Mouse (Mus musculus) kidney, embryonic 14.5 days (tissue): ENCODE results near the gene Cfap74. TPM values are rescaled to one million over a fixed set of nuclear protein-coding genes. Genes with fewer than 3 reads are reported as not detected.
A peak's percentile ranks its signal among the peaks of the same experiment; 100 is the strongest.

Experiments used
- ATAC-seq: fragments of 200-750 bp; cut with Nextera tagmentation; 2 replicates; pipeline ENCODE4 v1.8.0; 2017; ENCODE audit warnings: moderate number of reproducible peaks, mild to moderate bottlenecking, moderate TSS enrichment, moderate library complexity; ENCODE audit not compliant: low FRiP score, low TSS enrichment
- H3K27ac ChIP-seq: fragments of 300-500 bp; sonication (generic); 2 replicates; pipeline ENCODE4 v1.5.1; 2014; ENCODE audit warnings: low read depth, mild to moderate bottlenecking, low read length, moderate library complexity, mixed read lengths
- H3K27me3 ChIP-seq: fragments of 300-500 bp; sonication (generic); 2 replicates; pipeline ENCODE4 v1.6.1; 2014; ENCODE audit warnings: mild to moderate bottlenecking, low read length; ENCODE audit not compliant: control insufficient read depth, insufficient read depth
- H3K36me3 ChIP-seq: fragments of 300-500 bp; sonication (generic); 2 replicates; pipeline ENCODE4 v1.6.1; 2014; ENCODE audit warnings: low read length, mixed read lengths; ENCODE audit not compliant: control insufficient read depth, insufficient read depth
- H3K4me1 ChIP-seq: fragments of 300-500 bp; sonication (generic); 2 replicates; pipeline ENCODE4 v1.6.1; 2014; ENCODE audit warnings: low read length, mixed read lengths; ENCODE audit not compliant: control insufficient read depth, insufficient read depth
- H3K4me2 ChIP-seq: fragments of 300-500 bp; sonication (generic); replicated peaks from 2 replicates; pipeline ENCODE4 v1.6.1; 2014; ENCODE audit warnings: low read depth, mild to moderate bottlenecking, low read length
- H3K4me3 ChIP-seq: fragments of 300-500 bp; sonication (generic); 2 replicates; pipeline ENCODE4 v1.5.1; 2014; ENCODE audit warnings: mild to moderate bottlenecking, low read length
- H3K9ac ChIP-seq: fragments of 300-500 bp; sonication (generic); 2 replicates; pipeline ENCODE4 v1.6.1; 2014; ENCODE audit warnings: low read depth, mild to moderate bottlenecking, low read length, moderate library complexity
- H3K9me3 ChIP-seq: fragments of 300-500 bp; sonication (generic); 2 replicates; pipeline ENCODE4 v1.6.1; 2016; ENCODE audit warnings: low read length; ENCODE audit not compliant: control insufficient read depth
- WGBS: fragments of 180-500 bp; shearing (Covaris S2); extraction: QIAGEN DNeasy Blood & Tissue Kit; methylation state at CpG from one replicate; pipeline ENCODE4 v1.1.7; 2014; 5-methylcytosine and 5-hydroxymethylcytosine counted together
- polyA plus RNA-seq: library from polyadenylated mRNA; unstranded; fragments of >200 nt; fragmentation: Nextera tagmentation; extraction: Ambion mirVana; gene quantifications from 2 replicates; pipeline ENCODE4 v1.2.1, GENCODE M21; 2014

Cfap74 gene
- polyA plus RNA-seq, 1 experiment from 2014 or later, result 2.3 TPM

- WGBS, result under 1% methylated on average over 26 of the region's 57 CpGs
- Histone ChIP-seq H3K4me2 (peak within 1 kb of the TSS; percentile 63), H3K27ac (no peak within 1 kb of the TSS), H3K36me3 (no peaks in the 10 kb centered on the region), H3K27me3 (peaks cover 16% of the 10 kb centered on the region), H3K4me3 (peak within 1 kb of the TSS; percentile 30), H3K4me1 (no peaks in the 10 kb centered on the region), H3K9me3 (no peaks in the 10 kb centered on the region), H3K9ac (no peak within 1 kb of the TSS)
- ATAC-seq, result peak; percentile 69
Observed at GRCm38 (mm10) chr4:155397511-155398221, 11.3 kb upstream of the Cfap74 start, which contains the start of gene Gabrd. Gabrd (minus strand) TSS chr4:155398112.

DNA sequence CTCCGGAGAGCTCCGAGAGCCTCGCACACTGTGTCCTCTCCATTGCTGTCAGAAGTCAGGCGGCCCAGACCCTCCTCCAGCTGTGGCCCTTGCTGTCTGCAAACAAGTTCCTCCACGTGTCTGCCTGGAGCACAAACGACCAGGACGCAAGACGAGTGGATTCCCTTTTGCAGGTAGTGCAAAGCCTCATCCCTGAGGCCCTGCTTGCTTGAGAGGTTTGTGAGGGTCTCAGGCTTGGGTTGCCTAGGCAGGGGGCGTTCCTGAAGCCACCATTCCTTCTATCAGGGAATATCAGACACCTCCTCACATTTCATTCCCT, 10.8 kb upstream of the Cfap74 start:
- H3K27ac ChIP-seq, result no peak overlapping the region
- H3K4me3 ChIP-seq, result peak overlapping the region; percentile 30
- H3K9me3 ChIP-seq, result no peaks in the 10 kb centered on the region
- H3K4me2 ChIP-seq, result peak overlapping the region; percentile 63
- H3K36me3 ChIP-seq, result no peaks in the 10 kb centered on the region
- no peak; the same call in 1 of the 2 replicates for ATAC-seq
- no peaks in the 10 kb centered on the region for H3K4me1 ChIP-seq
- H3K27me3 ChIP-seq, result peaks cover 16% of the 10 kb centered on the region
- WGBS, result 3% methylated on average over 9 of the region's 9 CpGs
- H3K9ac ChIP-seq, result no peak overlapping the region

DNA sequence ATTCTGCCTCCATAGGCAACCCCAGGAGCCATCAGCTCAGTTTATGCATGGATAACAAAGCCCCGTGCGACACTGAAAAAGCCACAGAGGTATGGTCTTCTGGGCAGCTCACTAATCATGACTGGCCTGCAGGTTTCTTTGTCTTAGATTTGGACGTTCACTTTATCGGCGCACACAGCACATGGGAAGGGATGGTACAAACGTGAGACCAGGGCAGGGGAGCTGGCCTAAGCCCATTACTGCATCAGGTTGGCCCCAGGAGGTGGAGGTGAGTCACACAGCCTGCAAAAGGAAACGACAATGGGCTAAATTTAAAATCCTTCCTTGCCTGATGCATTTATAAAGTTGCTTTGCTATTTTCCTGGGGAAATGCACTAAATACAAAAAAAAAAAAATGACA, 7.9 kb upstream of the Cfap74 start:
- H3K36me3 ChIP-seq, result no peaks in the 10 kb centered on the region
- H3K27ac ChIP-seq, result no peak overlapping the region
- no peak for ATAC-seq
- H3K4me1 ChIP-seq, result no peaks in the 10 kb centered on the region
- WGBS, result 72% methylated on average over 7 of the region's 7 CpGs
- H3K27me3 ChIP-seq, result peaks cover 16% of the 10 kb centered on the region
- H3K9me3 ChIP-seq, result no peaks in the 10 kb centered on the region
- H3K4me2 ChIP-seq, result no peak overlapping the region
- H3K4me3 ChIP-seq, result no peak overlapping the region
- H3K9ac ChIP-seq, result no peak overlapping the region

GRCm38 (mm10) chr4:155402489-155402888, 6.5 kb upstream of the Cfap74 start:
- no peak for ATAC-seq
- peaks cover 16% of the 10 kb centered on the region for H3K27me3 ChIP-seq
- H3K4me3 ChIP-seq, result no peak overlapping the region
- H3K36me3 ChIP-seq, result no peaks in the 10 kb centered on the region
- H3K4me2 ChIP-seq, result no peak overlapping the region
- no peaks in the 10 kb centered on the region for H3K9me3 ChIP-seq
- H3K4me1 ChIP-seq, result no peaks in the 10 kb centered on the region
- WGBS, result 81% methylated on average over 1 of the region's 1 CpGs
- H3K27ac ChIP-seq, result no peak overlapping the region
- H3K9ac ChIP-seq, result no peak overlapping the region

- Histone ChIP-seq H3K27ac (no peak overlapping the region), H3K9me3 (no peaks in the 10 kb centered on the region), H3K4me1 (no peaks in the 10 kb centered on the region; the same call in 1 of the 2 replicates), H3K36me3 (no peaks in the 10 kb centered on the region), H3K4me2 (peak overlapping the region; percentile 86), H3K4me3 (peak overlapping the region; percentile 45), H3K27me3 (no peaks in the 10 kb centered on the region), H3K9ac (peak overlapping the region; percentile 58; the same call in 1 of the 2 replicates)
- WGBS, result 2% methylated on average over 8 of the region's 8 CpGs
- peak; percentile 44; the same call in 1 of the 2 replicates for ATAC-seq
Observed at GRCm38 (mm10) chr4:155408695-155409057, 314 bp upstream of the Cfap74 start.

- Histone ChIP-seq H3K4me3 (no peak overlapping the region), H3K9ac (no peak overlapping the region), H3K4me2 (no peak overlapping the region), H3K27me3 (no peaks in the 10 kb centered on the region), H3K36me3 (no peaks in the 10 kb centered on the region), H3K27ac (no peak overlapping the region), H3K4me1 (no peaks in the 10 kb centered on the region; the same call in 1 of the 2 replicates), H3K9me3 (no peaks in the 10 kb centered on the region)
- ATAC-seq, result no peak
- 97% methylated on average over 6 of the region's 6 CpGs for WGBS
Observed at GRCm38 (mm10) chr4:155412124-155412523, 3.1 kb downstream of the Cfap74 start.

DNA sequence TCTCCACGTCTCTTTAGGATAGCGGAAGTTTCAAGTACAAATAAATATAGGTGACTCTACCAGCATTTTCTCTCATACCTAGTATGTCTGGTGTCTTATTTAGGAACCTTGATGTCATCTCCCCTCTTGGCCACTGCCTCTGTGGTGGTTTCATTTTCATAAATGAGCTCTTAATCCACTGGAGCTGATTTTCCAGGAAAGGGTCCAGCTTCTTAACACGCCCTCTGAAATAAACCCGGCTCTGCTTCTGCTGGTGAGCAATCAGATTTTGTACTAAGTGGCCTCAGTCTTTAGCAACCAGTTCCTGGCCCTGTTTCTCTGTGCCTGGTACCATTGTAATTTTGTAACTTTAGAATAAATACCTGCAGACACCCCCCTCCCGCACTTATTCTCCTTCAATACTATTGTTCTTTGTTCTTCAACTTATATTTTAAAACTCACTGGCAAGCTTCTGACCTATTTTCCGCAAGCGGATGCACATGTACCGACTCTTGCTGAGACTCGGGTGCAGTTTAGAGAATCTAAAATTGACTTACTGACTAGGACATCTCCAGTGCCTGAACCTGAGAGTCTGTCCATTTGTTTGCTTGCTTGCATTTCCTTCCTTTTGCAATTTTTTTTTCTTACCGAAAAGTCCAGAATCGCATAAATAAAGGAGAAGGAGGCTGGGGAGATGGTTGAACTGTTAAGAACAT, 4.8 kb downstream of the Cfap74 start:
- WGBS, result 91% methylated on average over 11 of the region's 11 CpGs
- H3K27me3 ChIP-seq, result no peaks in the 10 kb centered on the region
- no peaks in the 10 kb centered on the region for H3K36me3 ChIP-seq
- H3K9me3 ChIP-seq, result no peaks in the 10 kb centered on the region
- H3K9ac ChIP-seq, result no peak overlapping the region
- no peaks in the 10 kb centered on the region; the same call in 1 of the 2 replicates for H3K4me1 ChIP-seq
- no peak overlapping the region for H3K4me3 ChIP-seq
- no peak overlapping the region for H3K4me2 ChIP-seq
- ATAC-seq, result no peak
- H3K27ac ChIP-seq, result no peak overlapping the region

- no peaks in the 10 kb centered on the region for H3K9me3 ChIP-seq
- H3K4me1 ChIP-seq, result no peaks in the 10 kb centered on the region
- H3K4me2 ChIP-seq, result no peak overlapping the region
- no peaks in the 10 kb centered on the region for H3K36me3 ChIP-seq
- no peak overlapping the region for H3K4me3 ChIP-seq
- no peaks in the 10 kb centered on the region for H3K27me3 ChIP-seq
- H3K27ac ChIP-seq, result no peak overlapping the region
- H3K9ac ChIP-seq, result no peak overlapping the region
- ATAC-seq, result no peak
- 62% methylated on average over 9 of the region's 9 CpGs for WGBS
Observed at GRCm38 (mm10) chr4:155414656-155415235, 5.8 kb downstream of the Cfap74 start.

DNA sequence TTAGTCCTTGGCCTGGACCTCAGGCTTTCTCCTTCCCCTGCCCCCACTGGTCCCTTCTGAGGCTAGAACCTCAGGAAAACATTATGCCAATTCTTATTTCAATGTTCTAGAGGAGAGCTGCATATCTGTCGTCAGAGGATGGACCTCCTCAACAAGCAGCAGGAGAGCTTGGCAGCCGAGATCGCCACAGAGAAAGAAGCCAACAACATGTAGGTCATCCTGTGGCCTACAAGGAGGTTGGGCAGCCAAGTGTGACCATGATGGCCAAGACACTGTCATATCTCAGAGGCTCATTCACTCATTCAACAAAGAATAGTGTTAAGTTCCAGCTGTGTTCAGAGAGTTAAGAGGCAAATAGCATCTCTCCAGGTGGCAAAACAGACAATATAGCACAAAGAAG, 11.1 kb downstream of the Cfap74 start:
- Histone ChIP-seq H3K4me1 (no peaks in the 10 kb centered on the region), H3K9me3 (no peaks in the 10 kb centered on the region), H3K9ac (no peak overlapping the region), H3K27ac (no peak overlapping the region), H3K27me3 (no peaks in the 10 kb centered on the region), H3K4me2 (no peak overlapping the region), H3K4me3 (no peak overlapping the region), H3K36me3 (no peaks in the 10 kb centered on the region)
- 85% methylated on average over 3 of the region's 3 CpGs for WGBS
- no peak for ATAC-seq
